Mouse (Mus musculus): ENCODE data around the gene Gm11238. TPM values are rescaled to one million over a fixed set of nuclear protein-coding genes. Genes with fewer than 3 reads are reported as not detected.

Gm11238 gene
- not detected for polyA plus RNA-seq (2014; fragmentation: Illumina TruSeq; extraction: RNeasy Lipid Tissue Mini Kit (QIAGEN cat#74804); ENCODE audit: low read depth, low replicate concordance)

DNA sequence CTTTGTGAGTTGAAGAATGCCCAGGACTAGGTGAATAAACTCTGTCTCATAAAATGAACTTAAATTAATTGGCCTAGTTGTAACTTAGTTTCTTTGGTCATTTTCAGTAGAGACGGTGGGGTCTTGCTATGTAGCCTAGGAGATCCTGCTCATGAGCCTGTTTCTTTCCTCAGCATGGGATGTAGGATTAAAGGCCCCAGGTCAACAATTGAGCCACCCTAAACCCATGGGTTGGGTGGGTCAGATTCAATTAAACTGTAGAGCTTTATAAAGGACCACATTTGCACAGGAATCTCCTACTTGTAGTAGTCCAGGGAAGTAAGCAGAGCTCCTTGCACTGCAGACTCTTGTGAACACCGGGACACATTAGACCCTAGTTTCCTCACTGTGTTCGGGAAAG lies at the start of gene Gm11238:
Gene Gm11238, plus strand, starts transcription at position 301 of the 400 bp plus-strand sequence.

DNA sequence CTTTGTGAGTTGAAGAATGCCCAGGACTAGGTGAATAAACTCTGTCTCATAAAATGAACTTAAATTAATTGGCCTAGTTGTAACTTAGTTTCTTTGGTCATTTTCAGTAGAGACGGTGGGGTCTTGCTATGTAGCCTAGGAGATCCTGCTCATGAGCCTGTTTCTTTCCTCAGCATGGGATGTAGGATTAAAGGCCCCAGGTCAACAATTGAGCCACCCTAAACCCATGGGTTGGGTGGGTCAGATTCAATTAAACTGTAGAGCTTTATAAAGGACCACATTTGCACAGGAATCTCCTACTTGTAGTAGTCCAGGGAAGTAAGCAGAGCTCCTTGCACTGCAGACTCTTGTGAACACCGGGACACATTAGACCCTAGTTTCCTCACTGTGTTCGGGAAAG lies 15.0 kb downstream of the Gm11238 start, which contains the start of gene Gm11237:
Gene Gm11237, plus strand, starts transcription at position 301 of the 400 bp plus-strand sequence.

DNA sequence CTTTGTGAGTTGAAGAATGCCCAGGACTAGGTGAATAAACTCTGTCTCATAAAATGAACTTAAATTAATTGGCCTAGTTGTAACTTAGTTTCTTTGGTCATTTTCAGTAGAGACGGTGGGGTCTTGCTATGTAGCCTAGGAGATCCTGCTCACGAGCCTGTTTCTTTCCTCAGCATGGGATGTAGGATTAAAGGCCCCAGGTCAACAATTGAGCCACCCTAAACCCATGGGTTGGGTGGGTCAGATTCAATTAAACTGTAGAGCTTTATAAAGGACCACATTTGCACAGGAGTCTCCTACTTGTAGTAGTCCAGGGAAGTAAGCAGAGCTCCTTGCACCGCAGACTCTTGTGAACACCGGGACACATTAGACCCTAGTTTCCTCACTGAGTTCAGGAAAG lies 30.1 kb downstream of the Gm11238 start, which contains the start of gene Gm11236:
Gene Gm11236, plus strand, starts transcription at position 301 of the 400 bp plus-strand sequence.

DNA sequence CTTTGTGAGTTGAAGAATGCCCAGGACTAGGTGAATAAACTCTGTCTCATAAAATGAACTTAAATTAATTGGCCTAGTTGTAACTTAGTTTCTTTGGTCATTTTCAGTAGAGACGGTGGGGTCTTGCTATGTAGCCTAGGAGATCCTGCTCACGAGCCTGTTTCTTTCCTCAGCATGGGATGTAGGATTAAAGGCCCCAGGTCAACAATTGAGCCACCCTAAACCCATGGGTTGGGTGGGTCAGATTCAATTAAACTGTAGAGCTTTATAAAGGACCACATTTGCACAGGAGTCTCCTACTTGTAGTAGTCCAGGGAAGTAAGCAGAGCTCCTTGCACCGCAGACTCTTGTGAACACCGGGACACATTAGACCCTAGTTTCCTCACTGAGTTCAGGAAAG lies 60.4 kb downstream of the Gm11238 start, which contains the start of gene Gm11239:
Gene Gm11239, plus strand, starts transcription at position 301 of the 400 bp plus-strand sequence.

DNA sequence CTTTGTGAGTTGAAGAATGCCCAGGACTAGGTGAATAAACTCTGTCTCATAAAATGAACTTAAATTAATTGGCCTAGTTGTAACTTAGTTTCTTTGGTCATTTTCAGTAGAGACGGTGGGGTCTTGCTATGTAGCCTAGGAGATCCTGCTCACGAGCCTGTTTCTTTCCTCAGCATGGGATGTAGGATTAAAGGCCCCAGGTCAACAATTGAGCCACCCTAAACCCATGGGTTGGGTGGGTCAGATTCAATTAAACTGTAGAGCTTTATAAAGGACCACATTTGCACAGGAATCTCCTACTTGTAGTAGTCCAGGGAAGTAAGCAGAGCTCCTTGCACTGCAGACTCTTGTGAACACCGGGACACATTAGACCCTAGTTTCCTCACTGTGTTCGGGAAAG lies 75.5 kb downstream of the Gm11238 start, which contains the start of gene Gm428:
Gene Gm428, plus strand, starts transcription at position 301 of the 400 bp plus-strand sequence.

Other genes with a start within 250 kb of the Gm11238 start
- gene Gm11487, start 202.8 kb upstream of the Gm11238 start, polyA plus RNA-seq (2014; fragmentation: Illumina TruSeq; extraction: RNeasy Lipid Tissue Mini Kit (QIAGEN cat#74804); ENCODE audit: low read depth, low replicate concordance) = not detected
- not detected for gene Gm11237, start 15.1 kb downstream of the Gm11238 start, polyA plus RNA-seq (2014; fragmentation: Illumina TruSeq; extraction: RNeasy Lipid Tissue Mini Kit (QIAGEN cat#74804); ENCODE audit: low read depth, low replicate concordance)
- not detected for gene Gm11236, start 30.2 kb downstream of the Gm11238 start, polyA plus RNA-seq (2014; fragmentation: Illumina TruSeq; extraction: RNeasy Lipid Tissue Mini Kit (QIAGEN cat#74804); ENCODE audit: low read depth, low replicate concordance)
- gene Gm11239, start 60.5 kb downstream of the Gm11238 start, polyA plus RNA-seq (2014; fragmentation: Illumina TruSeq; extraction: RNeasy Lipid Tissue Mini Kit (QIAGEN cat#74804); ENCODE audit: low read depth, low replicate concordance) = not detected
- gene Gm428, start 75.6 kb downstream of the Gm11238 start, polyA plus RNA-seq (2014; fragmentation: Illumina TruSeq; extraction: RNeasy Lipid Tissue Mini Kit (QIAGEN cat#74804); ENCODE audit: low read depth, low replicate concordance) = not detected
- gene Rasef, start 183.1 kb downstream of the Gm11238 start, polyA plus RNA-seq (2014; fragmentation: Illumina TruSeq; extraction: RNeasy Lipid Tissue Mini Kit (QIAGEN cat#74804); ENCODE audit: low read depth, low replicate concordance) = 3.6 TPM